Mouse (Mus musculus): ENCODE measurements around the gene Dpysl4. TPM values are rescaled to one million over a fixed set of nuclear protein-coding genes. Genes with fewer than 3 reads are reported as not detected.

The Dpysl4 gene
- 1.1 TPM for polyA plus RNA-seq (2014; fragmentation: Illumina TruSeq; extraction: RNeasy Lipid Tissue Mini Kit (QIAGEN cat#74804); ENCODE audit: low read depth, low replicate concordance)

DNA sequence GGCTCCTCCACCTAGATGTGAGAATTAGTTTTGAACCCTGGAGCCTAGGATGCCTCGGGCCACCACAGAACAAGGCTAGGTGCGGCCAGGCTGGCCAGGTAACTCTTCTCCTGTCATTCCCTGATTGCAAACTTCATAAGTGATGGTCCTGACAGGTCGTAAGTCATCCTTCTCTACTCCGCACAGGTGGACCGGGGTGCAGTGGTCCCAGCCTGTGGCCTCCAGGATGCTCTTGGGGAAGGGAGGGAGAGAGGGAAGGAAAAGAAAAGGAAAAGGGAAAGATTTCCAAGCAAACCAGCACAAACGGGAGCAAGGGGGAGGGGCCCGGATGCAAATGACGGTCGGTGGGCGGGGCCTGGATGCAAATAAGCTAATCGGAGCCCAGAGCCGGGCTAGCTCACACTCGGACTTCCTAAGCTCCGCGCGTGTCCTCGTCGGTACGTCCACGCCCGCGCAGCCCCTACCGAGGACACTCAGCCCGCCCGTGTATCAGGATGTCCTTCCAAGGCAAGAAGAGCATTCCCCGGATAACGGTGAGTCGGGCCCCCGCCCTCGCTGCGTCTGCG, at the start of gene Dpysl4:
Gene Dpysl4 (plus strand): TSS at position 373 of the 566 bp plus-strand sequence.

Other genes with a start within 250 kb of the Dpysl4 start
- gene Ppp2r2d, start 239.9 kb upstream of the Dpysl4 start, polyA plus RNA-seq (2014; fragmentation: Illumina TruSeq; extraction: RNeasy Lipid Tissue Mini Kit (QIAGEN cat#74804); ENCODE audit: low read depth, low replicate concordance), result 451 TPM
- gene Mapk1ip1, start 239.7 kb upstream of the Dpysl4 start, polyA plus RNA-seq (2014; fragmentation: Illumina TruSeq; extraction: RNeasy Lipid Tissue Mini Kit (QIAGEN cat#74804); ENCODE audit: low read depth, low replicate concordance), result 7.1 TPM
- gene Bnip3, start 176.5 kb upstream of the Dpysl4 start, polyA plus RNA-seq (2014; fragmentation: Illumina TruSeq; extraction: RNeasy Lipid Tissue Mini Kit (QIAGEN cat#74804); ENCODE audit: low read depth, low replicate concordance), result 39.7 TPM
- gene Jakmip3, start 145.3 kb upstream of the Dpysl4 start, polyA plus RNA-seq (2014; fragmentation: Illumina TruSeq; extraction: RNeasy Lipid Tissue Mini Kit (QIAGEN cat#74804); ENCODE audit: low read depth, low replicate concordance), result 1.1 TPM
- gene Lrrc27, start 127.0 kb downstream of the Dpysl4 start, polyA plus RNA-seq (2014; fragmentation: Illumina TruSeq; extraction: RNeasy Lipid Tissue Mini Kit (QIAGEN cat#74804); ENCODE audit: low read depth, low replicate concordance), result 710 TPM
- 0.25 TPM for gene Stk32c, start 127.3 kb downstream of the Dpysl4 start, polyA plus RNA-seq (2014; fragmentation: Illumina TruSeq; extraction: RNeasy Lipid Tissue Mini Kit (QIAGEN cat#74804); ENCODE audit: low read depth, low replicate concordance)
- 13.2 TPM for gene Pwwp2b, start 162.5 kb downstream of the Dpysl4 start, polyA plus RNA-seq (2014; fragmentation: Illumina TruSeq; extraction: RNeasy Lipid Tissue Mini Kit (QIAGEN cat#74804); ENCODE audit: low read depth, low replicate concordance)